Mouse (Mus musculus): ENCODE measurements around the gene Mog.

GRCm38 (mm10) chr17:37072080-37072729 is 49.0 kb upstream of the Mog start:
- no peak for TF ChIP-seq CTCF (conservative IDR thresholded peaks at IDR 0.05 in 1 of 2, IDR thresholded peaks at IDR 0.05 in 1 of 2; ENCODE audit: low read depth in 2 of 2, low read length in 2 of 2)
- no peak for TF ChIP-seq MEF2A (IDR thresholded peaks at IDR 0.05; ENCODE audit: borderline replicate concordance, low read depth, low read length)
- no peak for TF ChIP-seq TBP (conservative IDR thresholded peaks at IDR 0.05; ENCODE audit: low read depth, low read length)
- TF ChIP-seq ETS1 (conservative IDR thresholded peaks at IDR 0.05; ENCODE audit: low read depth, low read length), result no peak
- TF ChIP-seq POLR2A (IDR thresholded peaks at IDR 0.05; ENCODE audit: low read depth, low read length), result no peak
- no peak for TF ChIP-seq EP300 (IDR thresholded peaks at IDR 0.05; ENCODE audit: low read length)
- TF ChIP-seq MAFK (IDR thresholded peaks at IDR 0.05; ENCODE audit: insufficient replicate concordance, low read length), result no peak
- no peak for TF ChIP-seq RCOR1 (conservative IDR thresholded peaks at IDR 0.05; ENCODE audit: low read depth, low read length)
